Mouse (Mus musculus) neural tube, embryonic 14.5 days (tissue): ENCODE measurements around the gene Rrnad1. TPM values are rescaled to one million over a fixed set of nuclear protein-coding genes. Genes with fewer than 3 reads are reported as not detected.

Experiments
- ATAC-seq: fragments of 200-750 bp; cut with Nextera tagmentation; 2 replicates; pipeline ENCODE4 v1.8.0; 2017; ENCODE audit warnings: low read depth, mild to moderate bottlenecking, moderate TSS enrichment, moderate library complexity
- H3K27ac ChIP-seq: fragments of 300-500 bp; sonication (generic); 2 replicates; pipeline ENCODE4 v1.5.1; 2014; ENCODE audit warnings: low read depth, mild to moderate bottlenecking, control low read depth, low read length, moderate library complexity, mixed read lengths
- H3K27me3 ChIP-seq: fragments of 300-500 bp; sonication (generic); 2 replicates; pipeline ENCODE4 v1.6.1; 2014; ENCODE audit warnings: low read length; ENCODE audit not compliant: control insufficient read depth, insufficient read depth
- H3K36me3 ChIP-seq: fragments of 300-500 bp; sonication (generic); 2 replicates; pipeline ENCODE4 v1.6.1; 2014; ENCODE audit warnings: low read length, mixed read lengths; ENCODE audit not compliant: control insufficient read depth, insufficient read depth
- H3K4me1 ChIP-seq: fragments of 300-500 bp; sonication (generic); 2 replicates; pipeline ENCODE4 v1.6.1; 2014; ENCODE audit warnings: low read length; ENCODE audit not compliant: control insufficient read depth, insufficient read depth
- H3K4me2 ChIP-seq: fragments of 300-500 bp; sonication (generic); 2 replicates; pipeline ENCODE4 v1.6.1; 2014; ENCODE audit warnings: mild to moderate bottlenecking, low read depth, low read length, control low read depth
- H3K4me3 ChIP-seq: fragments of 300-500 bp; sonication (generic); 2 replicates; pipeline ENCODE4 v1.5.1; 2014; ENCODE audit warnings: low read depth, low read length, control low read depth, mixed read lengths
- H3K9ac ChIP-seq: fragments of 300-500 bp; sonication (generic); replicated peaks from 2 replicates; pipeline ENCODE4 v1.6.1; 2014; ENCODE audit warnings: low read depth, mild to moderate bottlenecking, control low read depth, low read length, mixed read lengths
- H3K9me3 ChIP-seq: fragments of 300-500 bp; sonication (generic); 2 replicates; pipeline ENCODE4 v1.6.1; 2016; ENCODE audit warnings: low read length; ENCODE audit not compliant: control insufficient read depth
- WGBS: fragments of 180-500 bp; shearing (Covaris S2); extraction: QIAGEN DNeasy Blood & Tissue Kit; methylation state at CpG from one replicate; pipeline ENCODE4 v1.1.7; 2014; 5-methylcytosine and 5-hydroxymethylcytosine counted together
- polyA plus RNA-seq: library from polyadenylated mRNA; unstranded; fragments of >200 nt; fragmentation: Nextera tagmentation; extraction: Ambion mirVana; gene quantifications from 2 replicates; pipeline ENCODE4 v1.2.1, GENCODE M21; 2014

Rrnad1 gene
- polyA plus RNA-seq, 1 experiment from 2014 or later = 20.6 TPM

DNA sequence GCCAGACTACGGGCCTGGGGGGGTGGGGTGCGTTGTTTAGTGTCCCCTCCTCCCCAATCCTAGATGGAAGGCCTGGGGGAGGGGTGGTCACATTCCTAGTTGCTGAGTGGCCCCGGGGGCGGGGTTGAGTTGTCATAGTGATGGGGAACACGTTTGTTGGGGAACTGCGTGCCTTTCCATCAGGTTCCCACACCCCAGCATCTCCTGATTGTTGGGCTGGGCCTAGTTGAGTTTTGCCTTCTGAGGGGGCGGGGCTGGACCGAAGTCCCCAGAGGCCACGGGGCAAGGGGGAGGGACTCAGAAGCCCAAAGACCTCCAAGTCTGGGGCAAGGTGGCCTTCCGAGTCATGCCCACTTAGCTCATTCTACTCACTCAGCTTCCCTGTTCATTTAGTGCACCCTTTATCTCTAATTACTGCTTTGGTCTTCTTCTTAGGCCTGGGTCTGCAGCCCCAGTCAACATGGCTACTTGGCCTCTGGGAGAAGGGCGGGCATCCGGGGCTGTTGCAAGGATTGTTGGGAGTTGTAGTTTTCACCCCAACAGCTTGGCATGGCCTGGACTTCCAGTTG, 19.9 kb downstream of the Rrnad1 start:
- peaks cover 5% of the 10 kb centered on the region; the same call in 1 of the 2 replicates for H3K36me3 ChIP-seq
- peaks cover 3% of the 10 kb centered on the region; the same call in 1 of the 2 replicates for H3K27me3 ChIP-seq
- H3K27ac ChIP-seq = peak overlapping the region; percentile 67
- H3K4me1 ChIP-seq = peaks cover 29% of the 10 kb centered on the region
- H3K9me3 ChIP-seq = no peaks in the 10 kb centered on the region
- WGBS = 5% methylated on average over 12 of the region's 12 CpGs
- H3K9ac ChIP-seq = peak overlapping the region; percentile 32
- H3K4me3 ChIP-seq = peak overlapping the region; percentile 27
- H3K4me2 ChIP-seq = peak overlapping the region; percentile 62
- peak; percentile 25; the same call in 1 of the 2 replicates for ATAC-seq

DNA sequence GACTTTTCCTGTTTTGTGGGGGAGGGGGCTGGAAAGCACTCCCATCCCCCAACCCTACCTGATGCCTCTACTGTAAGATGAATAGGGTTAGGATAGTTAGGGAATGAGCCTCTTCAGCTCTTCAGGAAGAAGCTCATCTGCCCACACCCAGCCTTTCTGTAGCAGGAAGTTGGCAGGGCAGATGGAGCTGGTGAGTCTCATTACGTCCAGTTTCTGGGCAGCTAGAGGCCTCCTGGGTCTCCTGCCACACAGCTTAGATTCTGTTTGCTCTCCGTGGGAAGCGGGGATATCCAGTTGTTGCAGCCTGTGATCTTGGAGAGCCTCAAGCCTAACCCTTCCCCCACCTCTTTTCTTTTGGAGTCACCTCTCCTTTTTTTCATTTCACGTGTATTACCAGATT, 20.6 kb downstream of the Rrnad1 start:
- ATAC-seq = no peak
- Histone ChIP-seq H3K9me3 (no peaks in the 10 kb centered on the region), H3K36me3 (no peaks in the 10 kb centered on the region), H3K4me3 (no peak overlapping the region; the same call in 1 of the 2 replicates), H3K27ac (peak overlapping the region; percentile 67), H3K9ac (peak overlapping the region; percentile 32; the same call in 1 of the 2 replicates), H3K4me2 (peak overlapping the region; percentile 62), H3K4me1 (peaks cover 29% of the 10 kb centered on the region), H3K27me3 (peaks cover 3% of the 10 kb centered on the region; the same call in 1 of the 2 replicates)
- WGBS = 5% methylated on average over 4 of the region's 4 CpGs

DNA sequence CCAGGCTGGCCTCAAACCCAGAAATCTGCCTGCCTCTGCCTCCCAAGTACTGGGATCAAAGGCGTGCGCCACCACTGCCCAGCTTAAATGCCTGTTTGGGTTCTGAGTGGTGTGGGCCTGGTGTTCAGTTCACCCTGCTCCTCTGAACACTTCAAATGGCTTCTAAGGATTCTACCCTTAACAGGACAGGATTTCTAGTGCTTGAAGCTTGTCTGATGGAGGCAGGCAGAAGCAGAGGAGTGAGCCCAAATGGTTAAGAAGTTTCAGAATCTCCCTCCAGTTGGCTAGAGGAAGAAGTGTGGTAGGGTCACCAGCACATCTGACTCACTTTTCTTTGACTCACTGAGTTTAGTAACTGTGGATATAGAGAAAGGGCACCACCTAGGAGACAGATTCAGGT, 21.1 kb downstream of the Rrnad1 start:
- H3K36me3 ChIP-seq = no peaks in the 10 kb centered on the region

DNA sequence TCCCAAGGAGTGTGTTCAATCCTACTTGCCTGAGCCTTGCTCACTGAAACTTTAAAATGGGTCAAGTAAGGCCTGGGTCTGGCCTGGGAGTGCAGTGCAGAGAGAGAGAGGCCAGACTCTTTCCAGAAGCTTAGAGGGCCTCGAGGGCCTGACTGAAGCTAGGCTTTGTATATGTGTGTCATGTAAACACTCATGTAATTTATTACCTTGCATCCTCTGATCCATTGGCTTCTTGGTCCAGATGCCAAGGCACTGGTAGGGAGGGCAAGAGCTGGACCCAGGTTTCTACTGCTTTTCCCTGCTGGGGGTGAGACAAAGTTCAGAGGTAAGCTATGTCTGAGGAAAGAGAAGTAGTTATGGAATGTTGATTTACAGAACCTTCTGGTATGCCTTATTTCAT, 22.6 kb downstream of the Rrnad1 start:
- 0% methylated on average over 1 of the region's 1 CpGs for WGBS
- Histone ChIP-seq H3K9me3 (no peaks in the 10 kb centered on the region), H3K9ac (peak overlapping the region; percentile 74), H3K27ac (no peak overlapping the region), H3K4me2 (peak overlapping the region; percentile 95), H3K36me3 (no peaks in the 10 kb centered on the region), H3K4me3 (peak overlapping the region; percentile 94), H3K27me3 (peaks cover 3% of the 10 kb centered on the region; the same call in 1 of the 2 replicates), H3K4me1 (peaks cover 29% of the 10 kb centered on the region)
- ATAC-seq = no peak

More for the DNA sequence above, 21.1 kb downstream of the Rrnad1 start:
- no peak for ATAC-seq
- H3K27me3 ChIP-seq = peaks cover 3% of the 10 kb centered on the region; the same call in 1 of the 2 replicates
- no peaks in the 10 kb centered on the region for H3K9me3 ChIP-seq
- H3K9ac ChIP-seq = no peak overlapping the region
- WGBS = 89% methylated on average over 2 of the region's 2 CpGs
- no peak overlapping the region for H3K4me2 ChIP-seq
- no peak overlapping the region for H3K4me3 ChIP-seq
- H3K4me1 ChIP-seq = peaks cover 29% of the 10 kb centered on the region
- peak overlapping the region; percentile 67; the same call in 1 of the 2 replicates for H3K27ac ChIP-seq

DNA sequence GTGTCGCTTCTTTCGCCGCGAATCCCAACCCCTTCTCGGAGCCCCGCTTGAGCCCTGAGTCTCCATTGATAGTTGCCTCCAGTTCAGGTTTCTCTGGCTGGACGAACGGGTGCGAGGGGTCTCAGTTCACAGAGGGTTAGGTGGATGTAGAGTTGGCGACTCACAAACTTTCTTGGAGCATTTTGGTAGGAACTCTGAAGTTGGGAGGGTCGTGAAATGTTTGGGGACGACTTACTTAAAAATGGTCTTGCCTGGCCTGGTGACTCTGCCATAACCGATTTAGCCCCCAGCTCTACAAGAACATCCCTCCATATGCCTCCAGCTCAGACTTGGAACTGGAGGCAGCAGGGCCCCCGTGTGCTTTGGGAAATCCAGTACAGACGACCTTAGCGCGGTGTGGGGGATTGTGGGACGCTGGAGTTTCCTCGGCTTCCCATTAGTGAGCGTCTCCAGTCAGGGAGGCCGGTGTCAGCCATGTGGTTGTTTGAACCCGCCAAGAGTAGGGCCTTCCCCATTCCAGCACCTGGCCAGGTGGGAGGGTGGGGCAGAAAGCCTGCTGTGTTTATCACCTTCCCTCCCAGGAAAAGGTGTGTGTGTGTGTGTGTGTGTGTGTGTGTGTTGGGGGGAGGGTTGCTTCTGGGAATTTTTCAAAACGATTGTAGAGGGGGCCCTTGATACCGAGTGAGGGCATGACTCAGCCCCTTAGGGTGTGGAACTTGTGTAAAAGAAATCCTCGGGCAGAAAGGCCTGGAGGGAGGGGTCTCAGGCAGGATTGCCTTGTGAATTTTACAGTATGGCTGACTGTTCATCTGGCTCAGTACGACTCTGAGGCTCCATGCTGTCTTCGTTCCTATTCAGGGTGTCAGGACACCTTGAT, 23.3 kb downstream of the Rrnad1 start:
- peak overlapping the region; percentile 74 for H3K9ac ChIP-seq
- peaks cover 3% of the 10 kb centered on the region; the same call in 1 of the 2 replicates for H3K27me3 ChIP-seq
- under 1% methylated on average over 27 of the region's 27 CpGs for WGBS
- no peaks in the 10 kb centered on the region for H3K9me3 ChIP-seq
- H3K27ac ChIP-seq = peak overlapping the region; percentile 94
- H3K4me1 ChIP-seq = peaks cover 29% of the 10 kb centered on the region
- H3K4me2 ChIP-seq = peak overlapping the region; percentile 95
- peak overlapping the region; percentile 94 for H3K4me3 ChIP-seq
- ATAC-seq = no peak
- H3K36me3 ChIP-seq = no peaks in the 10 kb centered on the region

DNA sequence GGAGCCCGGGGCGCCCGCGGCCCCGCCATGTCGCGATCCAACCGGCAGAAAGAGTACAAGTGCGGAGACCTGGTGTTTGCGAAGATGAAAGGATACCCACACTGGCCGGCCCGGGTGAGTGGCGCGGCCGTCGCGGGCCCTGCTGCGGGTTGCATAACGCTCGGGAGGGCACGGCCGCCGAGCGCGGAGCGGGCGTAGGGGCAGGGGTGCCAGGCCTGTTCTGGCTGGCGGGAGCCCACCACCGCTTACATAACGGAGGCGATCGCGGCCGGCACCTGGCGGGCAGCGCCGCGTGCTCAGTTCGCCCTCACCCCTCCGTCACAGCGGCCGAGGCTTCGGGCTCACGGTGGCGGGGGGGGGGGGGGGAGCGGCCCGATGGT, 23.9 kb downstream of the Rrnad1 start:
- peak; percentile 32 for ATAC-seq
- Histone ChIP-seq H3K4me3 (peak overlapping the region; percentile 94), H3K9me3 (no peaks in the 10 kb centered on the region), H3K27ac (peak overlapping the region; percentile 94), H3K4me1 (peaks cover 29% of the 10 kb centered on the region), H3K9ac (peak overlapping the region; percentile 74), H3K27me3 (peaks cover 3% of the 10 kb centered on the region; the same call in 1 of the 2 replicates), H3K36me3 (no peaks in the 10 kb centered on the region), H3K4me2 (peak overlapping the region; percentile 95)
- 0% methylated on average over 47 of the region's 47 CpGs for WGBS

DNA sequence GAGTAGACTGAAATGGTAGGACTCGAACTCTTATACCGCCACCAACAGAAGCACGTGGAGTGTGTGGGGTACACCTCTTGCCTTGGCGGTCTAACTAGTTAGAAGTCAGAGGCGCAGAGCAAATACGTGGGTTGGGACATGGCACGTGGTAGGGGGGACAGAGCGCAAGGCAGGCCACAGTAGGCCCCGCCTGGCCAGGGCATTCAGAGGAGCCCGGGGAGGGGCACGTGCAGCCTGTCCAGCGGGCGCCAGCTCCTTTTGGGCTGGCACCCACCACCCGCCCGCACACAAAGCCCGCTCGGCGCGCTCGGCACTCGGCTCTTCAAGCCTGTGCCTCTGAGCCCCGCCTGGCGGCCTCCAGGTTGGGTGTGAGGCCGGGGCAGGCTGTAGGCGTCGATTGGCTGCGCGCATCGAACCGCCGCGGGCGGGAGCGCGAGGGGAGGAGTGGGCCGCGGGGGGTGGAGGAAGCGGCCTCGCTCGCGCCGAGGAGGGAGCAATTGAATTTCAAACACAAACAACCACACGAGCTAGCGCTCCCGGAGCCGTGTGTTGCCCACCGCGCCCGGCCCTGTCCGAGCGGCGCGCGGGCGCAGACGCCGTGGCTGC, 24.5 kb downstream of the Rrnad1 start, which contains the start of gene Hdgf:
Gene Hdgf (plus strand): TSS at position 442 of the 606 bp plus-strand sequence.
- Histone ChIP-seq H3K4me2 (peak within 1 kb of the TSS; percentile 95), H3K9me3 (no peaks in the 10 kb centered on the region), H3K4me1 (peaks cover 29% of the 10 kb centered on the region), H3K9ac (peak within 1 kb of the TSS; percentile 74), H3K27me3 (peaks cover 3% of the 10 kb centered on the region; the same call in 1 of the 2 replicates), H3K36me3 (no peaks in the 10 kb centered on the region), H3K4me3 (peak within 1 kb of the TSS; percentile 94), H3K27ac (peak within 1 kb of the TSS; percentile 94)
- under 1% methylated on average over 48 of the region's 57 CpGs for WGBS
- peak; percentile 96 for ATAC-seq

DNA sequence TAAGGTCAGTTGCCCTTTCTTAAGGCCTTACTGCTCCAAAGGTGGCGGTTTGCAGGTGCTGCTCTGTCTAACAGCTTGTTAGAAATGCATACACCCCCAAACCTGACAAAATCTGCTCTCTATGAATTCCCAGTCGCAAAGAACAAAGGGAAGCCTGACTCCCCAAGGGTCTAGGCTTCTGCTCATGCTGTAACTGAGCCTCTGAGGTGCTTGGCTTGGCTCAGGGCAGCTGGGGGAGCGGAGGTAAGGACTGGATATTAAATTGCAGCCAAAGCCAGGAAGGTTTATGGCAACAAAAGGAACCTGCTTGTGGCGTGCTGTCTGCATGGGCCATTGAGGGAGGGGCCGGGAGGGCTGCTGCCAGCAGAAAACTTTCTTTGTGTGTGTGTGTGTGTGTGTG, 26.7 kb downstream of the Rrnad1 start:
- H3K4me1 ChIP-seq = peaks cover 15% of the 10 kb centered on the region
- H3K27ac ChIP-seq = no peak overlapping the region
- no peaks in the 10 kb centered on the region for H3K9me3 ChIP-seq
- no peaks in the 10 kb centered on the region for H3K36me3 ChIP-seq
- no peak overlapping the region for H3K9ac ChIP-seq
- peaks cover 3% of the 10 kb centered on the region; the same call in 1 of the 2 replicates for H3K27me3 ChIP-seq
- H3K4me2 ChIP-seq = no peak overlapping the region
- H3K4me3 ChIP-seq = no peak overlapping the region
- WGBS = 49% methylated on average over 5 of the region's 5 CpGs
- no peak for ATAC-seq
